Mouse (Mus musculus) heart, adult 9 months (tissue): ENCODE results near the gene Dnajc13.

ENCODE experiments used
- DNase-seq, 2 experiments: peaks; one replicate each; pipeline ENCODE4 v3.0.0; 2022; ENCODE audit warnings: low spot score in 2 of 2

Gene Dnajc13

GRCm38 (mm10) chr9:104262823-104263352 lies at the start of gene Dnajc13:
Dnajc13 (minus strand) TSS chr9:104262930.
- peak; percentile 98 to 99 for DNase-seq

GRCm38 (mm10) chr9:104306734-104307133 lies 44.0 kb upstream of the Dnajc13 start:
- peak in 1 of 2 experiments; percentile 31 for DNase-seq

- no peak for DNase-seq
These were observed 42.8 kb upstream of the Dnajc13 start for GRCm38 (mm10) chr9:104305333-104306111.

GRCm38 (mm10) chr9:104304800-104305199 lies 42.1 kb upstream of the Dnajc13 start:
- DNase-seq = no peak

GRCm38 (mm10) chr9:104304376-104304775 lies 41.6 kb upstream of the Dnajc13 start:
- DNase-seq = no peak

DNA sequence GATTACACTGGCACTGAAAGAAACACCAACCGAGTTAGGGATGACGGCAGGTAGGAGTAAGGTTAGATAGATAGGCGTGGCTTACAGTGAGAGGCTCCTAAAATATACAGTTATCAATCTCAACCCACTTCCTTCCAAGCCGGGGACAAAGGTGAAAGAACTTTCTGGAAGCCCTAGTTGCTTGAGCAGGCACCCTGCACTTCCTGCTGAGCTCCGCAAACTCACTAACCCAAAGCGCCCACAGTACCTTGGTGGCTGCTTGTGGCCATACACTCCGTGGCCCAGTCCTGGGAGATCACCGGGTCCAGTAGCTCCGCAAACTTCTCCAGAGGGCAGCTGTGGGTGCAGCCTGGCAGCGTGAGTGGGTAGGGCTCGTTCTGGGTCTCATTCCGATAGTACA lies 37.8 kb upstream of the Dnajc13 start:
- no peak for DNase-seq

DNA sequence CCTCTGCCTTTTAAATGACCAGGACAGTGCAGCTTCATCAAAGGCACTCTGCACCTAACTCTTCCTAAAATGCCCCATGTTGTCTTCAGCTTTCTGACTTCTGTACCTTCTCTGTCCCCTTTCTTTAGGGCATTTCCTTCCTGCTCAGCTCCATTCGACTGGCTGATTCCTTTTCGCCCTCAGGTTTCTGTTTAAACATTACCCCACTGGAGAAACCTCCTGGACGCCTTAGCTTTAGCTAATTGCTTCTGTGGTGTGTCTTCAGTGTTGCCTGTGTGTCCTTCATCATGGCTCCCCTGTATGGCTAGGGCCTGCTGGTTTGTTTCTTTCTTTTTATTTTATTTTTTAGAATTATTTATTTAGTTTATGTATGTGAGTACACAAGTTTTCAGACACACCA lies 34.3 kb upstream of the Dnajc13 start:
- no peak for DNase-seq

DNA sequence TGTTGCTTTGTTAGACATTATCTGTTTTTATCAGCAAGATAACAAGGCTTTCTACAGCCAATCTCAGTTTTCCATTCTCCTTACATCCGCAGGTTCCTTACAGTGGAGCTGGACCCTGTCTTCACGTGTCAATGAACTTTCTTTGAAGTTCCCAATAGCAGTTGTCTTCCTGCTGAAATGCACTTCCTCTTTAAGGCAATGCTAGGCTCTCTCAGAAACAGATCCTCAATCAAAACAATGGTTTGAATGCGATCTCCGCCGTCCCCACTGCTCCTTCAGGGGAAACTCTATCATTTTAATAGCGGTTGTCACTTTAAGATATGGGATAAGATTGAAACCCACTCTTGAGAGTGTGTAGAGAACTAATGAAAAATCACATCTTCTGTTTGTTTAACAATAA lies 22.2 kb upstream of the Dnajc13 start:
- DNase-seq = no peak

- no peak for DNase-seq
These were observed 19.8 kb upstream of the Dnajc13 start for GRCm38 (mm10) chr9:104282536-104282935.

- no peak for DNase-seq
These were observed 19.0 kb upstream of the Dnajc13 start for GRCm38 (mm10) chr9:104281737-104282136.

DNA sequence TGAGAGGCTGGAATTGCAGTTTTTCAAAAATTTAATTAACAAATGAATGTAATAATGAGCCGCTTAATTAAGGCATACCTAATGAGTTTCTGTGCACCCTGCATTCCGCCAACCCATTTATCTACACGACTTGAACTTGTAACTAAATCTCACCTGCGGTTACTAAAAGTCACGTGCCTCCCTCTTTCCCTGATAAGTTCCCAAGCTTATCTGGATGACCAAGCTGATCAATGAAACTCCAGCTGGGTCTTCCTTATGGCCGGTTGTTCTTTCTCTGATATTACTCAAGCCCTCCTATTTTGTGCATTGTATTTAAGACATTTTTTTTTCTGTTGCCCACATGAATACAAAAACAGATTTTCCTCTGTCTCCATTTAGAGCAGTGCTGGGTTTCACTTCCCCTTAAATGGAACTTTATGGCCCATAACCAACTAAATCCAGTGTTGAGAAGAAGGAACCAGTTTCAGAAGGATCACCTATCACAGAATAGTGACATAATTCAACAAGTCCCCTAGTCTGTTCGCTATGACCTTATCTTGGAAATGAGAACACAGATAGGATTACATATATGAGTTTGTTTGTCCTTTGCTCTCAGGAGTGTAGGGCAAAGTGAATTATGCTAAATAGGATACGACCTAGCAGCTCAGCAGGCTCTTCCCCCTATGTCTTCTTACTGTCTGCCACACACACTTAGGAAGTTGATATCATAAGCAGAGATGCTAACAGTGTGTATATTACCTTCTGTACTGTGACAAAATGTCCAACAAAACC lies 18.2 kb upstream of the Dnajc13 start:
- no peak for DNase-seq

- no peak for DNase-seq
These were observed 14.9 kb upstream of the Dnajc13 start for GRCm38 (mm10) chr9:104277528-104278162.

DNA sequence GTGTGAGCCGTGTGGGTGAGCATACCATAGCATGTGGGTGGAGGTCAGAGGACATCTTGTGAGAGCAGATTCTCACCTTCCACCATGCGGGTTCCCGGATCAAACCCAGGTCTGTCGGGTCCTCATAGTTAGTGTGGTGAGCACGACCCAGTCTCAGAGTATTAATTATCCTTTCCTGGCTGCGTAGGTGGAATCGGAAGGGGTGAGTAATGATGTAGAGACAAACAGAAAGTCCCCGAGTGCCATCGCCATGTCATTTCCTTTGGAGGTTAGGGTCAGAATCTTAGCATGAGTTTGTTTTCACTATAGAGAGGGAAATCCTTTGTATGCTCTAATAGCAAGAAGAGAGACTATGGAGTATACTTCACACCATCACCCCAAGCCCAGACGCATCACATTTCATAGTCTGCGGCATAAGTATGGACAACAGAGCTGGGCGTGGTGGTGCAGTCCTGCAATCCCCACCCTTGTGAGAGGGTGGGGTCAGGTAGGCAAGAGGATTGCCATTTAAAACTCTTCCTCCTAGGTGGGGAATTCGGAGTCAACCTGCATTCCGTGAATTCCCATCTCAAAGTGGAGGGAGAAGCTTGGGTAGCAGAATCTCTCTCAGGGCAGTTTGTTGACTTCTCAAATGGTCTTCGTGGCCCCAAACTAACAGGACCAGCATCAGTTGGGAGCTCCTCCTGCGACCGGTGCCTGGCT lies 12.5 kb upstream of the Dnajc13 start:
- no peak for DNase-seq

- no peak for DNase-seq
These were observed 9.3 kb upstream of the Dnajc13 start for GRCm38 (mm10) chr9:104272057-104272456.

GRCm38 (mm10) chr9:104271642-104272041 lies 8.9 kb upstream of the Dnajc13 start:
- DNase-seq = no peak

DNA sequence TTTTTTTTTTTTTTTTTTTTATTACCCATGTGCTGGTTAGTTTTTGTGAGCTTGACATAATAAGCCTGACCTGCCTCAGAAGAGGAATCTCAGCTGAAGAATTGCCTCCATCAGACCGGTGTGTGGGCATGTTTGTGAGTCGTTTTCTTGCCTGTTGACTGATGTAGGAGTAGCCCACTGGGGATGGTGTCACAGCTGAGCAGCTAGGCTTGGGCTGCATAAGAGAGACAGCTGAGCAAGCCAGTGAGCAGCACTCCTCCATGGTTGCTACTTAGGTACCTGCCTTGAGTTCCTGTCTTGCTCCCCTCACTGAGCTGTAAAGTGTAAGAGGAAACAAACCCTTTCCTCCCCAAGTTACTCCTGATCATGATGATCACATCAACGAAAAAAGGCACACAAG lies 7.2 kb upstream of the Dnajc13 start:
- no peak for DNase-seq

- DNase-seq = peak; percentile 21 to 26
These were observed 6.7 kb upstream of the Dnajc13 start for GRCm38 (mm10) chr9:104269349-104269871.

- no peak for DNase-seq
These were observed 1.8 kb upstream of the Dnajc13 start for GRCm38 (mm10) chr9:104264567-104264966.

- no peak for DNase-seq
These were observed 541 bp downstream of the Dnajc13 start for GRCm38 (mm10) chr9:104262016-104262762.

GRCm38 (mm10) chr9:104260306-104260705 lies 2.4 kb downstream of the Dnajc13 start:
- no peak for DNase-seq

DNA sequence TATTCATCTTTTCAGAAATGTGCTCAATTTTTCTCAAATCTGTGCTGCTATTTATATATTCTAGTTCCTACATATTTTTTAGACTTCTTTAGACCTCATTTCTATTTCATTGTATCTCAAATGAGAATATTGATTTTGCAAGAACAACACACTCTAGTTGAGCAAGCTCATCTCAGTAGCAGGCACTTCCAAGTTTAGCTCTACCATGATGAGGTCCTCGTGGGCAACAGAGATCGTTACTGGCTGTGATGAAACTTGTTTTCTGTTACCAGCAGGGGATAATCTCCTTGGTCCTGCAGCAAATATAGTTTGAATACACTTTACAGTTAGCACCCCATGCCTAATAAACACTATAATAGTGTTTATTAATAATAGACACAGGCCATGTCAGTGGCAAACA lies 6.6 kb downstream of the Dnajc13 start:
- no peak for DNase-seq
